Mouse (Mus musculus): ENCODE data around the gene Thsd4.

- TF ChIP-seq CTCF (IDR thresholded peaks at IDR 0.05; ENCODE audit: low read depth, low read length) (no peak), POLR2A (IDR thresholded peaks at IDR 0.05; ENCODE audit: insufficient read depth, low read length) (no peak), EP300 (IDR thresholded peaks at IDR 0.05; ENCODE audit: insufficient read depth, low read depth, low read length) (no peak)
Measured at GRCm38 (mm10) chr9:60286390-60286789, 235.5 kb downstream of the Thsd4 start.
